Mouse (Mus musculus) cerebellum, adult 2 months (tissue): ENCODE data around the gene Pigt. TPM values are rescaled to one million over a fixed set of nuclear protein-coding genes. Genes with fewer than 3 reads are reported as not detected.

Experiments used
- DNase-seq, 2 experiments: peaks; one replicate each; pipeline ENCODE4 v3.0.0; 2021
- H3K27ac ChIP-seq: fragments of 200-500 bp; 2 replicates; pipeline ENCODE4 v1.5.1; 2012; ENCODE audit warnings: low read length, control low read depth, inconsistent platforms; ENCODE audit not compliant: insufficient read depth
- H3K27me3 ChIP-seq: fragments of 200-500 bp; 2 replicates; pipeline ENCODE4 v1.6.1; 2012; ENCODE audit warnings: inconsistent platforms, mild to moderate bottlenecking, low read length, moderate library complexity; ENCODE audit not compliant: control insufficient read depth, insufficient read depth
- H3K4me1 ChIP-seq: fragments of 200-500 bp; 2 replicates; pipeline ENCODE4 v1.6.1; 2011; ENCODE audit warnings: low read length; ENCODE audit not compliant: control insufficient read depth, insufficient read depth
- H3K4me3 ChIP-seq: fragments of 200-500 bp; replicated peaks from 2 replicates; pipeline ENCODE3; 2011; ENCODE audit warnings: mild to moderate bottlenecking, low read depth, low read length, control low read depth; ENCODE audit not compliant: insufficient read depth
- CTCF ChIP-seq: fragments of 200-500 bp; IDR thresholded peaks from 2 replicates; pipeline ENCODE4 v1.5.1; 2011; ENCODE audit warnings: low read depth, mild to moderate bottlenecking, control low read depth, low read length, moderate library complexity, borderline replicate concordance; ENCODE audit not compliant: insufficient read depth
- POLR2A ChIP-seq: fragments of 200-500 bp; IDR thresholded peaks from 2 replicates; pipeline ENCODE4 v1.6.1; 2011; ENCODE audit warnings: low read length, control low read depth, borderline replicate concordance; ENCODE audit not compliant: insufficient read depth
- WGBS: fragments of 180-500 bp; shearing (Covaris S2); methylation state at CpG from one replicate; pipeline ENCODE4 v1.1.7; 2018; 5-methylcytosine and 5-hydroxymethylcytosine counted together
- polyA plus RNA-seq: library from polyadenylated mRNA; depleted of rRNA; stranded (reverse); fragments of >200 nt; gene quantifications from 2 replicates; pipeline ENCODE4 v1.2.3, GENCODE M21; 2012

The Pigt gene
- polyA plus RNA-seq, 1 experiment = 109 TPM

DNA sequence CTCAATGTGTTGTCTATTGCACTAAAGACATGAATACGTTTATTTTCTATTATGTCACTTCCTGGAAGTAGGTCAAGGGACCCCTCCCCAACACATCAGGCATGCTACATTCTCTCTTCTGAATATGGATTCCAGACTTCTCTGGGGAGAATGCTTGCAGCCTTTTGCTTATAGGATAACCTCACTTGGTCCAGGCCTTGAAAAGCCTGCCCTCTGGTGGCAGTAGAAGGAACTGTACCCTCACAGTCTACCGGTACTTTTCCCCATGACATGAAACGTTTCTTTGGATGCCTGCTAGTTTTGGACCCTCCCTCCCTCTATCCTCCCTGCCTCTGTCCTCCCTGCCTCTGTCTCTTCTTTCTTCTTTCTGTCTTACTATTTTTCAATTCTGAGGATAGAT lies 33.8 kb downstream of the Pigt start:
- H3K4me1 ChIP-seq = no peaks in the 10 kb centered on the region
- 9% methylated on average over 3 of the region's 3 CpGs for WGBS
- no peak overlapping the region for H3K4me3 ChIP-seq
- peak; percentile 57 to 73 for DNase-seq
- H3K27ac ChIP-seq = no peak overlapping the region
- no peaks in the 10 kb centered on the region for H3K27me3 ChIP-seq
- no peak for TF ChIP-seq POLR2A
- peak; percentile 86 for TF ChIP-seq CTCF

DNA sequence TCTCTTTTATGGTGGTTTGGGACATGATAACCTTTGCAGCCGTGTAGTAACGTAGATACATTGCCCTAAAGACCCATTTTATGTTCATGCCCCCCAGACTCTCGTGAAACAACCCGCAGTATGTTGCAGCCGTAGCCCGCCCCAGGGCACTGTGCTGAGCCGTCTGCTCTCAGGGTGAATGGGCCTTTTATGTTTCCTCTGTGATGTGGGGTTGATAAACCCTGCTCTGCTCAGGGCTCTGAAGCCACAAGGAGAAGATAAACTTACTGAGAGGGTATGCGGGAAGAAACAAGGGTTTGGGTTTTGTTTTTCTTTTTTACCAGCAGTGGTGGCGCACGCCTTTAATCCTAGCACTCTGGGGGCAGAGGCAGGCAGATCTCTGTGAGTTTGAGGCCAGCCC lies 37.0 kb downstream of the Pigt start:
- Histone ChIP-seq H3K27me3 (no peaks in the 10 kb centered on the region), H3K27ac (no peak overlapping the region), H3K4me1 (no peaks in the 10 kb centered on the region), H3K4me3 (no peak overlapping the region)
- WGBS = 81% methylated on average over 10 of the region's 10 CpGs
- no peak for TF ChIP-seq POLR2A
- no peak for TF ChIP-seq CTCF
- no peak for DNase-seq

DNA sequence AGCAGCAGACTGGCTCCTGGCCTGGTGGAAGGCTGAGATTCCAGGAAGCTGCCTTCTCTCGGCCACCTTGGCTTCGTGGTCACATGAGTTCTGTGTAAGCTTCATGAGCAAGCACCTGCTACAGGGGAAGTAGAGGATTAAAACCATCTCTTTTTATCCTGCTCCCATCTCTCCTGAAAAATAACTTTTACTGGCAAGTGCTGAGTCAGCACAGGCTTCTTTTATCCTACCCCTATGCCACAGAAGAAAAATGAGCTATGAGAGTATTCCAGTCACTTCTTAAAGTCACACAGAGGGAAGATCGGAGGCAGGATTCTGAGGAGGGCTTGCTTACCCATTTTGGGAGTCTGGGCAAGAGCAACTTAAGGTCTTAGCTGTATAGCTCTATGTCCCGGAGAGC lies 39.7 kb downstream of the Pigt start:
- no peak for DNase-seq
- no peak overlapping the region for H3K4me3 ChIP-seq
- no peak overlapping the region for H3K27ac ChIP-seq
- 69% methylated on average over 4 of the region's 4 CpGs for WGBS
- H3K4me1 ChIP-seq = no peaks in the 10 kb centered on the region
- H3K27me3 ChIP-seq = no peaks in the 10 kb centered on the region
- TF ChIP-seq CTCF (no peak), POLR2A (no peak)

DNA sequence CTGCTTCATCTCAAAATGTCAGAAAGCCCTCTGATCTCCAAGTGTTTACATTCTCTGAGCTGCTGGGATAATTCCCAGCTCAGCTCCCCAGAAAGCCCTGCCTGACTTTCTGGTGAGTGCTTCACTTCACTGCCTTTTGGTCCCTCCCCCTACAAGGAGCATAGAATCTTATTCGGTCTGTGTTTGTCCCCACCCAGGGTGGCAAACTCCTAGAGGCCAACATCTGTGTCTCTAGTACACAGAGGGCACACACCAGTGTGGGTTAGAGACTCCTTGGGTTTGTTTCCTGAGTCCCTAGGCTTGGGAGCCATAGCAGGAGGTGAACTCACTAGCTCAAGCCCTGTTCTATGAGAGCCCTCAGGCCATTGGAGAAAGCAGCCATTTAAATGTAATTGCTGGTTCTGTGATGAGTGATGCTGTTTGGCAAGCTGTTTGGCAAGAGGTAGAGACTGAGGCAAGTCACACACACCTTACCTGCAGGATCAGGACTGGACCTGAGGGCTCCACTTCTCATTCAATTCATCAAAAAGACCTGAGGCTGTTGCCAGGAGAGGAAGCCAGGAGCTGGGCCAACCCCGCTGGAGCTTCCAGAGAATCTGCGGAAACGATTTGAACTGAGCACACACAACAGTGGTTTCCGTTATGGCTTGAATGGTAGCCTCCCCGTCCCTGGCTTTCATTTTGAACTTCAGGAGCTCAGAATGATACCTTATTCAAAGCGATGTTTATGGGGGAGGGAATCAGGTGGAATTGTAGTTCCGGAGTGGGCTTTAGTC lies 43.5 kb downstream of the Pigt start:
- no peak for TF ChIP-seq CTCF
- no peak for TF ChIP-seq POLR2A
- no peaks in the 10 kb centered on the region for H3K27me3 ChIP-seq
- no peaks in the 10 kb centered on the region for H3K4me1 ChIP-seq
- 18% methylated on average over 8 of the region's 8 CpGs for WGBS
- H3K27ac ChIP-seq = no peak overlapping the region
- DNase-seq = no peak
- H3K4me3 ChIP-seq = no peak overlapping the region

DNA sequence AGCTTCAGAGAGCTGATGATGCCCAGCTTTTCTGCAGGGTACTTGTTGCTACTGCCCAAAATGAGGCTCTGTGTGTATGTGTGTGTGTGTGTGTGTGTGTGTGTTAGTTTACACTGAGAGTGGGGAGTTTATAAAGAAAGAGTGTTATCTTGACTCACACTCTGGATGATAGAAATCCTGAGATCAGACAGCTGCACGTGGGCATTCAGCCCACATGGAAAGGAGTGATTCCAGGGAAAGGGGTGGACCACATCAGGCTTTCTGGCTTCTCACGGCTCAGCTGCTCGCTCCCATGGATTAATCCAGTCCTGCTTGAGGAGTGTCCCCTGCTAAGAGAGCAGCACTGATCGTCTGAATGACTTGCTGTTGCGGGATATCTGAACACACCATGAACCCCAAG lies 44.8 kb downstream of the Pigt start:
- no peak for TF ChIP-seq POLR2A
- no peak for TF ChIP-seq CTCF
- no peaks in the 10 kb centered on the region for H3K4me1 ChIP-seq
- H3K27me3 ChIP-seq = no peaks in the 10 kb centered on the region
- H3K4me3 ChIP-seq = no peak overlapping the region
- no peak for DNase-seq
- WGBS = 36% methylated on average over 5 of the region's 5 CpGs
- no peak overlapping the region for H3K27ac ChIP-seq

DNA sequence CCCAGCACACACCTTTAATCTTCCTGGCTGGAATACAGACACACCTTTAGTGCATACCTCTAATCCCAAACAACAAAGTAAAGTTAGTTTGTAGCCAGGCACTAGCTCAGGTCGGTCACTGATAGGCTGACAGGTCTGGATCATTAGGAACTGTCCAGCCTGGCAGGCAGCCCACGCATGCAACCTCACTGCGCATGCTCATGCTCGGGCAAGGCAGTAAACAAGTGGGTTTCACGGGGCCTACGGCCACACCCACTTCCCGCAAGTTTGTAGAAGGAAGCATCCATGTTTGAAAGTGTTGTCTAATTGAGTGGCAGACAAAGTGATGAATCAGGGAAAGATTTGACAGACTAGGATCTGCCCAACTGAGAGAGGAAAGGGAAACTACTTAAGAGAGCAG lies 45.3 kb downstream of the Pigt start:
- TF ChIP-seq CTCF (no peak), POLR2A (no peak)
- H3K4me3 ChIP-seq = no peak overlapping the region
- no peaks in the 10 kb centered on the region for H3K4me1 ChIP-seq
- WGBS = 79% methylated on average over 7 of the region's 7 CpGs
- no peak for DNase-seq
- H3K27me3 ChIP-seq = no peaks in the 10 kb centered on the region
- H3K27ac ChIP-seq = no peak overlapping the region

DNA sequence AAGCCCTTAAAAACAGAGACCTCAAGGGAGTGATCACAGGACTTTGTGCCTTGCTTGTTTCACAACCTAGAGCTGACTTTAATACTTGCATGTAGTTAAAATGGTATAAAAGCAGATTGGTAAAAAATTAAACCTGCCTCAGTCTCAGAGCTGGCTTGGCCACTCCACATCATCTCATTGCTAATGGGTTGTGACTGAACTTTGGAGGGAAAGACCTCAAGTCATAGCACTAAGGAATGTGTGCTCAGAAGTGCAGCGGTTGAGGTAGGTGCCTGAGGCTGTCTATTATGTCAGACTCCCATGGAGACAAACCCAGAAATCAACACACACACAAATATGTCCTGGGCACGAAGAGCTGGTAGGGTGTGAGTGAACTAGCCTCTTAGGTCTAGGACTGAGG lies 46.4 kb downstream of the Pigt start:
- TF ChIP-seq POLR2A (no peak), CTCF (no peak)
- no peaks in the 10 kb centered on the region for H3K27me3 ChIP-seq
- no peak for DNase-seq
- H3K27ac ChIP-seq = no peak overlapping the region
- no peak overlapping the region for H3K4me3 ChIP-seq
- H3K4me1 ChIP-seq = no peaks in the 10 kb centered on the region
- WGBS = 73% methylated on average over 2 of the region's 2 CpGs

DNA sequence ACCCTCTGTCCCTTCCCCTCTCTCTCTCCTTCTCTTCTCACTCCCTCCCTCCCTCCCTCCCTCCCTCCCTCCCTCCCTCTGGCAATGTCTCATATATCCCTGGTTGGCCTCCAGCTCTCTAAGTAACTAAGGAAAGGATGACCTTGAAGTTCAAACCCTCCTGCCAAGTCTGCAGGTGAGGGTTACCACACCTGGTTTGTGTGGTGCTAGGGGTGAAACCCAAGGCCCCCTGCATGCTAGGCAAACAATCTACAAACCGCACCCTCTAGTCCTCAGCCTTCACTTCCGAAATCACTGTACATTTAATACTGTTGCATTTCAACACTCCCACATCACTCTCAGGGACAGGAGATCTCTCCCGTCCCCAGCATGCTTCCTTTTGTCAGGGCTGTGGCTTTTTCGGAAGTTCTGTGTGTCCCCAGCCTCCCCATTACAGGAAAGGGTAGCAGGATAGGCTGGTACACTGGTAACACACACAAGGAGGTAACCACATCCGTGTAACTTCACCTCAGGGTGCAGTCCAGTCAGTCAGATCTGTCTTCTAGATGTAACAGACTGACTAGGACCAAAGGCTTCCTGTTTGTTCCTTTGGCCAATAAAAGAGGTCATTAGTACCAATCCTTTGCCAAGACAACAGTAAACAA lies 47.3 kb downstream of the Pigt start:
- no peak for DNase-seq
- TF ChIP-seq POLR2A (no peak), CTCF (no peak)
- no peak overlapping the region for H3K4me3 ChIP-seq
- no peaks in the 10 kb centered on the region for H3K4me1 ChIP-seq
- no peaks in the 10 kb centered on the region for H3K27me3 ChIP-seq
- no peak overlapping the region for H3K27ac ChIP-seq
- 56% methylated on average over 5 of the region's 5 CpGs for WGBS
